Mouse (Mus musculus) retina, adult 2 months (tissue): ENCODE data around the gene Akt3.

Source experiments
- DNase-seq: peaks from one replicate; pipeline ENCODE4 v3.0.0-alpha.2; 2012; ENCODE audit warnings: low read depth, low spot score

Akt3 gene

GRCm38 (mm10) chr1:177188708-177189107, 69.3 kb downstream of the Akt3 start:
- peak; percentile 37 for DNase-seq

GRCm38 (mm10) chr1:177186751-177187150, 71.3 kb downstream of the Akt3 start:
- DNase-seq = no peak

GRCm38 (mm10) chr1:177179635-177180034, 78.4 kb downstream of the Akt3 start:
- DNase-seq = no peak

- DNase-seq = no peak
Measured at GRCm38 (mm10) chr1:177175436-177175835, 82.6 kb downstream of the Akt3 start.

- no peak for DNase-seq
Measured at GRCm38 (mm10) chr1:177171300-177171699, 86.7 kb downstream of the Akt3 start.

GRCm38 (mm10) chr1:177165789-177166188, 92.2 kb downstream of the Akt3 start:
- DNase-seq = no peak

- DNase-seq = no peak
Measured at GRCm38 (mm10) chr1:177165336-177165735, 92.7 kb downstream of the Akt3 start.

GRCm38 (mm10) chr1:177150344-177151021, 107.5 kb downstream of the Akt3 start:
- DNase-seq = no peak

GRCm38 (mm10) chr1:177148746-177149145, 109.3 kb downstream of the Akt3 start:
- no peak for DNase-seq

- no peak for DNase-seq
Measured at GRCm38 (mm10) chr1:177141468-177141867, 116.5 kb downstream of the Akt3 start.

GRCm38 (mm10) chr1:177139652-177140051, 118.4 kb downstream of the Akt3 start:
- no peak for DNase-seq

- no peak for DNase-seq
Measured at GRCm38 (mm10) chr1:177131458-177131857, 126.5 kb downstream of the Akt3 start.

GRCm38 (mm10) chr1:177126674-177127073, 131.3 kb downstream of the Akt3 start:
- no peak for DNase-seq

- no peak for DNase-seq
Measured at GRCm38 (mm10) chr1:177110665-177111271, 147.2 kb downstream of the Akt3 start.

GRCm38 (mm10) chr1:177090465-177090864, 167.5 kb downstream of the Akt3 start:
- DNase-seq = no peak

GRCm38 (mm10) chr1:177089515-177089914, 168.5 kb downstream of the Akt3 start:
- no peak for DNase-seq

GRCm38 (mm10) chr1:177089048-177089447, 169.0 kb downstream of the Akt3 start:
- DNase-seq = no peak

- no peak for DNase-seq
Measured at GRCm38 (mm10) chr1:177081957-177082645, 175.9 kb downstream of the Akt3 start.

GRCm38 (mm10) chr1:177069161-177069560, 188.8 kb downstream of the Akt3 start:
- DNase-seq = no peak

- DNase-seq = no peak
Measured at GRCm38 (mm10) chr1:177067123-177067646, 190.8 kb downstream of the Akt3 start.

- no peak for DNase-seq
Measured at GRCm38 (mm10) chr1:177065732-177066131, 192.3 kb downstream of the Akt3 start.

- DNase-seq = no peak
Measured at GRCm38 (mm10) chr1:177061761-177062160, 196.2 kb downstream of the Akt3 start.

- no peak for DNase-seq
Measured at GRCm38 (mm10) chr1:177054891-177055290, 203.1 kb downstream of the Akt3 start.
